Mouse (Mus musculus) limb, embryonic 12.5 days (tissue): ENCODE measurements around the gene Rbms3. TPM values are rescaled to one million over a fixed set of nuclear protein-coding genes. Genes with fewer than 3 reads are reported as not detected.

Experiments
- ATAC-seq: fragments of 200-750 bp; cut with Nextera tagmentation; 2 replicates; pipeline ENCODE4 v1.8.0; 2017; ENCODE audit warnings: low read depth, moderate TSS enrichment; ENCODE audit not compliant: insufficient number of reproducible peaks, insufficient read depth, low FRiP score, low TSS enrichment
- H3K27ac ChIP-seq: fragments of 300-500 bp; sonication (generic); 2 replicates; pipeline ENCODE4 v1.5.1; 2016; ENCODE audit warnings: mild to moderate bottlenecking, moderate library complexity
- H3K27me3 ChIP-seq: fragments of 300-500 bp; sonication (generic); 2 replicates; pipeline ENCODE4 v1.6.1; 2016; ENCODE audit warnings: mild to moderate bottlenecking, moderate library complexity
- H3K36me3 ChIP-seq: fragments of 300-500 bp; sonication (generic); 2 replicates; pipeline ENCODE4 v1.6.1; 2016; ENCODE audit warnings: mild to moderate bottlenecking, moderate library complexity
- H3K4me1 ChIP-seq: fragments of 300-500 bp; sonication (generic); replicated peaks from 2 replicates; pipeline ENCODE4 v1.6.1; 2016
- H3K4me2 ChIP-seq: fragments of 300-500 bp; sonication (generic); 2 replicates; pipeline ENCODE4 v1.6.1; 2016; ENCODE audit warnings: mild to moderate bottlenecking, moderate library complexity
- H3K4me3 ChIP-seq: fragments of 300-500 bp; sonication (generic); replicated peaks from 2 replicates; pipeline ENCODE4 v1.5.1; 2016; ENCODE audit warnings: mild to moderate bottlenecking
- H3K9ac ChIP-seq: fragments of 300-500 bp; sonication (generic); replicated peaks from 2 replicates; pipeline ENCODE4 v1.6.1; 2016; ENCODE audit warnings: mild to moderate bottlenecking, moderate library complexity
- H3K9me3 ChIP-seq: fragments of 300-500 bp; sonication (generic); 2 replicates; pipeline ENCODE4 v1.6.1; 2016; ENCODE audit warnings: mild to moderate bottlenecking, moderate library complexity
- WGBS: fragments of 180-500 bp; shearing (Covaris S2); methylation state at CpG from one replicate; pipeline ENCODE4 v1.1.7; 2016; 5-methylcytosine and 5-hydroxymethylcytosine counted together
- polyA plus RNA-seq: library from polyadenylated mRNA; unstranded; fragments of >200 nt; fragmentation: Nextera tagmentation; extraction: Ambion mirVana; gene quantifications from 2 replicates; pipeline ENCODE4 v1.2.1, GENCODE M21; 2016

Gene Rbms3
- polyA plus RNA-seq, 1 experiment from 2014 or later = 74.3 TPM

GRCm38 (mm10) chr9:117251521-117252368, 378.0 kb downstream of the Rbms3 start:
- peak overlapping the region; percentile 54 for H3K4me3 ChIP-seq
- H3K4me1 ChIP-seq = peaks cover 44% of the 10 kb centered on the region
- H3K9ac ChIP-seq = peak overlapping the region; percentile 80
- H3K36me3 ChIP-seq = no peaks in the 10 kb centered on the region
- WGBS = under 1% methylated on average over 29 of the region's 29 CpGs
- H3K27me3 ChIP-seq = no peaks in the 10 kb centered on the region
- H3K4me2 ChIP-seq = peak overlapping the region; percentile 62
- H3K27ac ChIP-seq = peak overlapping the region; percentile 86
- no peaks in the 10 kb centered on the region for H3K9me3 ChIP-seq
- ATAC-seq = 0 out of 2 replicates have a peak, but pooled peaks have one; percentile 57

GRCm38 (mm10) chr9:117250831-117251165, 378.9 kb downstream of the Rbms3 start:
- H3K4me3 ChIP-seq = peak overlapping the region; percentile 54
- peak overlapping the region; percentile 86 for H3K27ac ChIP-seq
- peak overlapping the region; percentile 80 for H3K9ac ChIP-seq
- peaks cover 51% of the 10 kb centered on the region for H3K4me1 ChIP-seq
- H3K4me2 ChIP-seq = peak overlapping the region; percentile 62
- no peak for ATAC-seq
- H3K36me3 ChIP-seq = no peaks in the 10 kb centered on the region
- no peaks in the 10 kb centered on the region for H3K27me3 ChIP-seq
- H3K9me3 ChIP-seq = no peaks in the 10 kb centered on the region
- WGBS = 4% methylated on average over 2 of the region's 2 CpGs

- Histone ChIP-seq H3K9me3 (no peaks in the 10 kb centered on the region), H3K9ac (peak overlapping the region; percentile 80), H3K27me3 (no peaks in the 10 kb centered on the region), H3K4me3 (peak overlapping the region; percentile 54), H3K36me3 (no peaks in the 10 kb centered on the region), H3K4me2 (peak overlapping the region; percentile 62), H3K27ac (peak overlapping the region; percentile 86), H3K4me1 (peaks cover 55% of the 10 kb centered on the region)
- WGBS = 11% methylated on average over 13 of the region's 13 CpGs
- no peak for ATAC-seq
These were observed 379.5 kb downstream of the Rbms3 start for GRCm38 (mm10) chr9:117250036-117250830.

- Histone ChIP-seq H3K9ac (0 out of 2 replicates have a peak overlapping the region, but pooled peaks have one; percentile 27), H3K4me2 (peak overlapping the region; percentile 62), H3K4me1 (peaks cover 46% of the 10 kb centered on the region), H3K4me3 (no peak overlapping the region), H3K36me3 (no peaks in the 10 kb centered on the region), H3K9me3 (no peaks in the 10 kb centered on the region), H3K27me3 (no peaks in the 10 kb centered on the region), H3K27ac (peak overlapping the region; percentile 66)
- ATAC-seq = no peak
- WGBS = 17% methylated on average over 5 of the region's 5 CpGs
These were observed 382.3 kb downstream of the Rbms3 start for GRCm38 (mm10) chr9:117247311-117247980.

DNA sequence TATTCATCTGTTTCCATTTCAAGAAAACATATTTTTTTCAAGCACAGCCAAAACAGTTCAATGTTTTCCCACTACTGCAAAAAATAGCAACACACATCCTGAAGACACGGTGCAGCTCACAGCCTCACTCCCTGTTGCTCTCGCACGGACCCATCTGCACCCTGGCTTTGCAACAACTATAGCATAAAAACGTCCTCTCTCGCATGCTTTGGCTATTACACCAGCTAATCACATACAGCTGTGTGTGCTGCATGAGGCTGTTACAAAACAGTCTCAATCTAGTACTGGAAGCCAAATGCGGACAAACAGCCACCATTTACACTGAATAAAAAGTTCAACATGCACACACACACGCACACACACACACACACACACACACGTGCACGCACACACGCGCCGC, 383.5 kb downstream of the Rbms3 start:
- no peak overlapping the region for H3K9ac ChIP-seq
- peak overlapping the region; percentile 62 for H3K4me2 ChIP-seq
- H3K27me3 ChIP-seq = no peaks in the 10 kb centered on the region
- no peak overlapping the region for H3K4me3 ChIP-seq
- H3K27ac ChIP-seq = peak overlapping the region; percentile 77
- peaks cover 10% of the 10 kb centered on the region for H3K36me3 ChIP-seq
- ATAC-seq = peak; percentile 52
- 40% methylated on average over 12 of the region's 12 CpGs for WGBS
- peaks cover 45% of the 10 kb centered on the region for H3K4me1 ChIP-seq
- H3K9me3 ChIP-seq = peaks cover 10% of the 10 kb centered on the region

GRCm38 (mm10) chr9:117243365-117243764, 386.3 kb downstream of the Rbms3 start:
- no peaks in the 10 kb centered on the region for H3K27me3 ChIP-seq
- no peak overlapping the region for H3K4me2 ChIP-seq
- no peak overlapping the region for H3K4me3 ChIP-seq
- H3K27ac ChIP-seq = no peak overlapping the region
- WGBS = 88% methylated on average over 7 of the region's 7 CpGs
- no peak overlapping the region for H3K9ac ChIP-seq
- H3K4me1 ChIP-seq = peaks cover 27% of the 10 kb centered on the region
- peaks cover 18% of the 10 kb centered on the region for H3K36me3 ChIP-seq
- no peak for ATAC-seq
- H3K9me3 ChIP-seq = peaks cover 10% of the 10 kb centered on the region

DNA sequence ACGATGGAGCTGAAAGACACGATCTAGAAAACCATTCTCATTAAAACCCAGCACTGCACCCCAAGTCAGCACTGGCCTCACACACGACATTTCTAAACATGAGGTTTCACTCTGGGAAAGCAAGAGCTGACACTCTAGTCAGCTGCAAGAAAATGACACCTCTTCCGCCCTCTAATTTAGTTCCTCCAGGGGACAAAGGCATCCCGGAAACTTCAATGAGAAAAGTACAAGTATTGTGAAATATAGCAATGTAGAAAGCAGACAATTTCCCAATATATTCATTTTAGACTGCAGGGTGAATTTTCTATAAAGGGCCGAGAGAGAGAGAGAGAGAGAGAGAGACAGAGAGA, 395.0 kb downstream of the Rbms3 start:
- Histone ChIP-seq H3K4me1 (no peaks in the 10 kb centered on the region), H3K9ac (no peak overlapping the region), H3K9me3 (no peaks in the 10 kb centered on the region), H3K27ac (no peak overlapping the region), H3K4me3 (no peak overlapping the region), H3K36me3 (peaks cover 10% of the 10 kb centered on the region; the same call in 1 of the 2 replicates), H3K4me2 (no peak overlapping the region), H3K27me3 (no peaks in the 10 kb centered on the region)
- ATAC-seq = no peak
- 72% methylated on average over 6 of the region's 6 CpGs for WGBS

GRCm38 (mm10) chr9:117234065-117234725, 395.5 kb downstream of the Rbms3 start:
- no peaks in the 10 kb centered on the region for H3K27me3 ChIP-seq
- H3K36me3 ChIP-seq = peaks cover 10% of the 10 kb centered on the region; the same call in 1 of the 2 replicates
- H3K9ac ChIP-seq = no peak overlapping the region
- WGBS = 89% methylated on average over 5 of the region's 5 CpGs
- H3K4me2 ChIP-seq = no peak overlapping the region
- no peak overlapping the region for H3K4me3 ChIP-seq
- no peaks in the 10 kb centered on the region for H3K4me1 ChIP-seq
- ATAC-seq = no peak
- no peaks in the 10 kb centered on the region for H3K9me3 ChIP-seq
- no peak overlapping the region for H3K27ac ChIP-seq

GRCm38 (mm10) chr9:117222741-117223140, 407.0 kb downstream of the Rbms3 start:
- ATAC-seq = no peak
- Histone ChIP-seq H3K4me3 (no peak overlapping the region), H3K9ac (no peak overlapping the region), H3K27ac (no peak overlapping the region), H3K27me3 (no peaks in the 10 kb centered on the region), H3K36me3 (peaks cover 14% of the 10 kb centered on the region; the same call in 1 of the 2 replicates), H3K4me2 (no peak overlapping the region), H3K9me3 (no peaks in the 10 kb centered on the region), H3K4me1 (peaks cover 8% of the 10 kb centered on the region; the same call in 1 of the 2 replicates)
- WGBS = 84% methylated on average over 8 of the region's 8 CpGs

GRCm38 (mm10) chr9:117221481-117221880, 408.2 kb downstream of the Rbms3 start:
- WGBS = 81% methylated on average over 4 of the region's 4 CpGs
- Histone ChIP-seq H3K27me3 (no peaks in the 10 kb centered on the region), H3K27ac (no peak overlapping the region), H3K36me3 (peaks cover 5% of the 10 kb centered on the region; the same call in 1 of the 2 replicates), H3K4me3 (no peak overlapping the region), H3K4me1 (peaks cover 19% of the 10 kb centered on the region), H3K9ac (no peak overlapping the region), H3K9me3 (no peaks in the 10 kb centered on the region), H3K4me2 (no peak overlapping the region)
- no peak for ATAC-seq
